Mouse (Mus musculus): ENCODE results near the gene Faim2. TPM values are rescaled to one million over a fixed set of nuclear protein-coding genes. Genes with fewer than 3 reads are reported as not detected.

Gene Faim2
- polyA plus RNA-seq, 1 experiment from 2014 or later: 0.74 TPM

- peaks cover 9% of the 10 kb centered on the region; the same call in 1 of the 2 replicates for H3K9me3 ChIP-seq
- peaks cover 29% of the 10 kb centered on the region for H3K36me3 ChIP-seq (replicated peaks)
- peaks cover 17% of the 10 kb centered on the region for H3K4me1 ChIP-seq
- H3K27ac ChIP-seq (replicated peaks): peak overlapping the region; percentile 96
- H3K4me3 ChIP-seq: peak overlapping the region; percentile 86
- peak; percentile 81 for DNase-seq (ENCODE audit: low spot score)
- 7% methylated on average over 38 of the region's 38 CpGs for WGBS
- H3K27me3 ChIP-seq (replicated peaks; ENCODE audit: low read depth, poor library complexity, severe bottlenecking): no peaks in the 10 kb centered on the region
Observed at GRCm38 (mm10) chr15:99473801-99474575, 54.0 kb downstream of the Faim2 start.

- DNase-seq (ENCODE audit: low spot score): no peak
- 93% methylated on average over 7 of the region's 7 CpGs for WGBS
- H3K4me3 ChIP-seq: no peak overlapping the region; the same call in 1 of the 2 replicates
Observed at GRCm38 (mm10) chr15:99472972-99473371, 55.0 kb downstream of the Faim2 start.

DNA sequence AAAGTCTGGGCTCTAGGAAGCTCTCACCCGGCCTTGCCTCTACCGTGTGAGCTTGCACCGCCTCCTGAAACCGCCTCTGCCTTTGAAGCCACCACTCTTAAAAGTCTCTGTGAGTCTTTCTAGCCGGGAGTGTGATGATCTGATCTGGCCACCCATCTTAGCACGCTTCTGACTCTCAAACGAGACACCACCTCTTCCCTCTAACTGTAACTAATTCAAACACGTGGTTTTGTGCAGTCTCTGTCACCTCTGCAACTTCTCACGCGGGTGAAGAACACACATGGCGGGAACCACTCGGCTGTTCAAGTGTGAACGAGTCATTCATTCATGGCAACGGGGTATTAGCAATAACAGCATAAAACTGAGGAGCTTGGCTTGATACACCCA is 56.3 kb downstream of the Faim2 start:
- DNase-seq (ENCODE audit: low spot score): no peak
- Histone ChIP-seq H3K27me3 (replicated peaks; ENCODE audit: low read depth, poor library complexity, severe bottlenecking) (no peaks in the 10 kb centered on the region), H3K36me3 (replicated peaks) (peaks cover 40% of the 10 kb centered on the region), H3K4me3 (no peak overlapping the region), H3K4me1 (peaks cover 17% of the 10 kb centered on the region), H3K27ac (replicated peaks) (no peak overlapping the region), H3K9me3 (peaks cover 9% of the 10 kb centered on the region; the same call in 1 of the 2 replicates)
- WGBS: 85% methylated on average over 14 of the region's 14 CpGs

More at GRCm38 (mm10) chr15:99472972-99473371, 55.0 kb downstream of the Faim2 start:
- H3K36me3 ChIP-seq (replicated peaks): peaks cover 37% of the 10 kb centered on the region
- no peak overlapping the region for H3K27ac ChIP-seq (replicated peaks)
- no peaks in the 10 kb centered on the region for H3K27me3 ChIP-seq (replicated peaks; ENCODE audit: low read depth, poor library complexity, severe bottlenecking)
- H3K4me1 ChIP-seq: peaks cover 17% of the 10 kb centered on the region
- H3K9me3 ChIP-seq: peaks cover 9% of the 10 kb centered on the region; the same call in 1 of the 2 replicates

DNA sequence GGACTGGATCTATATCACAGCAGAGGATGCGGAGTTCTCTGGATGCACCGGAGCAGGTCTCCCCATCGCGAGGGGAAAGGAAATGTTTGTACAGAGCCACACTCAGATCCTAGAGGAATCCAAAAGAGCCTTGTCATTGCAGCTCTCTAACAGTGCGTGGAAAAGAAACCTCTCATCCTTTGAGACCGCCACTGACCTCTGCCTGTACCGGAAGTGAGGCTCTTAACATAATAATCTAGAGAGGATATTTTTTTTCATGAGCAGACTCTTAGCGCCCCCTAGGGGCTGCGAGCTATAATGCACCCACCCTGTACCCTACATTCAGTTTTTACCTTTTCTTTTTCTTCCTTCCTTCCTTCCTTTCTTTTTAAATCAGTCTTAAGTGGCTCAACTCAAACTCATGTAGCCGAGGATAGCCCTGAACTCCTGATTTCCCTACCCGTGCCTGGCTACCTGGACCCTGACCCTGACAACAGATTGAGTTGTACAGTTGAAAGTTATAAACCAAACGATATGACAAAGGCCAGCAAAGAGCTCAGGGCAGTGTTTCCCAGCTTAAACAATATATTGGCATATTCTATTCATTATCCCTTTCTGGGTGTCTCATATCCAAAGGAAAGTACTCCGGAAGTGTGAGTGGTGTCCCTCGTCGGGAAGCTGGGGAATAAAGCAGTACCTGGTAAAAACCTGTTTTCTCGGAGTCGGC is 56.8 kb downstream of the Faim2 start:
- peaks cover 40% of the 10 kb centered on the region for H3K36me3 ChIP-seq (replicated peaks)
- H3K9me3 ChIP-seq: peaks cover 9% of the 10 kb centered on the region; the same call in 1 of the 2 replicates
- H3K4me3 ChIP-seq: peak overlapping the region; percentile 8; the same call in 1 of the 2 replicates
- WGBS: 65% methylated on average over 17 of the region's 17 CpGs
- peaks cover 19% of the 10 kb centered on the region for H3K4me1 ChIP-seq
- H3K27me3 ChIP-seq (replicated peaks; ENCODE audit: low read depth, poor library complexity, severe bottlenecking): no peaks in the 10 kb centered on the region
- peak; percentile 58 for DNase-seq (ENCODE audit: low spot score)
- no peak overlapping the region for H3K27ac ChIP-seq (replicated peaks)

DNA sequence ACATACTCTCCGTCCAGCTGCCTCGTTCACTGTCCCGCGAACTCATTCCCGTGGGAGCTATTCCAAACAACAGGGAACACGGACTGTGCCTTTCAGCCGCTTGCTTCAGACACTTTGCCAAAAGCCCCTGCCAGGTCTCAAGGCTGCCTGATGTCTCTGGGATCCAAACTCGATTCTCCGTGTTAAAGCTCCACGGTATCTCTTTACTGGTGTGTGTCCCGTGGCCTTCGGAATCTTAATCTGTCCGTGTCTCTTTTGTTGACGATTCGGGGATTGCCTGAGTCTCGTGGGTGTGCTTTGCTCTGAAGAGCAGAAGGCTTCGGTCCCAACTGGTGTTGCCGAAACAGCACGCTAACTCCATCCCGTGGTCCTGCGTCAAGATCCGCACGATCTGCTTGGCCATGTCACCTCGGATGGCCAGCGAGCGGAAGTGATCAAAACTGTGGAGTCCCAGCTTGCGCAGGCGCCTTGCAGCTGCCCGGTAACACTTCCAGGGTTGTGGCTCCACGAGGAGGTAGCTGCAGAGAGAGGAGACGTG is 57.7 kb downstream of the Faim2 start:
- DNase-seq (ENCODE audit: low spot score): no peak
- 91% methylated on average over 31 of the region's 31 CpGs for WGBS
- H3K4me3 ChIP-seq: peak overlapping the region; percentile 8; the same call in 1 of the 2 replicates
- H3K9me3 ChIP-seq: peaks cover 9% of the 10 kb centered on the region; the same call in 1 of the 2 replicates
- no peak overlapping the region for H3K27ac ChIP-seq (replicated peaks)
- no peaks in the 10 kb centered on the region for H3K27me3 ChIP-seq (replicated peaks; ENCODE audit: low read depth, poor library complexity, severe bottlenecking)
- H3K36me3 ChIP-seq (replicated peaks): peaks cover 40% of the 10 kb centered on the region
- H3K4me1 ChIP-seq: peaks cover 19% of the 10 kb centered on the region

GRCm38 (mm10) chr15:99469736-99470135 is 58.2 kb downstream of the Faim2 start:
- no peak for DNase-seq (ENCODE audit: low spot score)
- WGBS: 92% methylated on average over 4 of the region's 4 CpGs
- Histone ChIP-seq H3K4me3 (no peak overlapping the region), H3K27me3 (replicated peaks; ENCODE audit: low read depth, poor library complexity, severe bottlenecking) (no peaks in the 10 kb centered on the region), H3K4me1 (peaks cover 17% of the 10 kb centered on the region), H3K36me3 (replicated peaks) (peaks cover 40% of the 10 kb centered on the region), H3K27ac (replicated peaks) (no peak overlapping the region), H3K9me3 (peaks cover 9% of the 10 kb centered on the region; the same call in 1 of the 2 replicates)

DNA sequence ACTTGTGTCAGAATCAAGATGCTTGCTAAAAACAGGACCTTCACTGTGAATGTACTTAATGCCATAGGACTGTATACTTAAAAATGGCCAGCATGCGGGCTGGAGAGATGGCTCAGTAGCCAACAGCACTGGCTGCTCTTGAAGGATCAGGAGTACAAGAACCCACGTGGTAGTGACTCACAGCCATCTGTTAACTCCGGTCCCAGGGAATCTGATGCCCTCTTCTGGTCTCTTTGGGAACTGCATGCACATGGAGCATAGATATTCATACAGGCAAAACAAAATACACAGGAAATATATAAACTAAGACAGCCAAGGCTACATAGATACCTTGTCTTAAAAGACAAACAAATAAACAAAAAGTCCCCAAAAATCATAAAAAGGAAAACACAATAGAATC is 58.9 kb downstream of the Faim2 start:
- WGBS: 46% methylated on average over 3 of the region's 3 CpGs

DNA sequence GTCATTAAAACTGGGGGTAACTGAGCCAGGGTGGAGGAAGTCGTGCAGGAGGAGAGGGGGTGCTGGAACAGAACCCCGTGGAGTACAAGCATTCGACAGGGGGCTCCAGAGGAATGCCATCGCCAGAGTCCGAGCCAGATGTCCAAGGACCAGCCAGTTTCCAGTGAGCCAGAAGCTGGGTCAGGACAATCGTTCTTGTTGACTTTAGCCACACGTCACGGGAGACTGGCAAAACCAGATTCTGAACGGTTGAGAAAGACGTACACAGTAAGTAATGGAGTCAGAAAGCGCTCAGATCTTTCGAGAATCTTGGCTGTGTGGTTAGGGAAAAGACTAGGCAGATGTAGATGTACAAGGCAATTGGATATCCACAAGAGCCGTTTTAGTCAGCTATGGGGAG is 64.8 kb downstream of the Faim2 start:
- no peak for DNase-seq (ENCODE audit: low spot score)
- Histone ChIP-seq H3K36me3 (replicated peaks) (0 out of 2 replicates have a peak, but pooled peaks cover 4% of the 10 kb centered on the region), H3K27me3 (replicated peaks; ENCODE audit: low read depth, poor library complexity, severe bottlenecking) (no peaks in the 10 kb centered on the region), H3K27ac (replicated peaks) (no peak overlapping the region), H3K4me3 (no peak overlapping the region), H3K9me3 (no peaks in the 10 kb centered on the region), H3K4me1 (peaks cover 12% of the 10 kb centered on the region)
- WGBS: 71% methylated on average over 13 of the region's 13 CpGs

More for the DNA sequence above, 58.9 kb downstream of the Faim2 start:
- Histone ChIP-seq H3K36me3 (replicated peaks) (peaks cover 40% of the 10 kb centered on the region), H3K9me3 (peaks cover 9% of the 10 kb centered on the region; the same call in 1 of the 2 replicates), H3K4me3 (no peak overlapping the region), H3K27ac (replicated peaks) (no peak overlapping the region), H3K4me1 (peaks cover 14% of the 10 kb centered on the region), H3K27me3 (replicated peaks; ENCODE audit: low read depth, poor library complexity, severe bottlenecking) (no peaks in the 10 kb centered on the region)
- DNase-seq (ENCODE audit: low spot score): peak; percentile 65

DNA sequence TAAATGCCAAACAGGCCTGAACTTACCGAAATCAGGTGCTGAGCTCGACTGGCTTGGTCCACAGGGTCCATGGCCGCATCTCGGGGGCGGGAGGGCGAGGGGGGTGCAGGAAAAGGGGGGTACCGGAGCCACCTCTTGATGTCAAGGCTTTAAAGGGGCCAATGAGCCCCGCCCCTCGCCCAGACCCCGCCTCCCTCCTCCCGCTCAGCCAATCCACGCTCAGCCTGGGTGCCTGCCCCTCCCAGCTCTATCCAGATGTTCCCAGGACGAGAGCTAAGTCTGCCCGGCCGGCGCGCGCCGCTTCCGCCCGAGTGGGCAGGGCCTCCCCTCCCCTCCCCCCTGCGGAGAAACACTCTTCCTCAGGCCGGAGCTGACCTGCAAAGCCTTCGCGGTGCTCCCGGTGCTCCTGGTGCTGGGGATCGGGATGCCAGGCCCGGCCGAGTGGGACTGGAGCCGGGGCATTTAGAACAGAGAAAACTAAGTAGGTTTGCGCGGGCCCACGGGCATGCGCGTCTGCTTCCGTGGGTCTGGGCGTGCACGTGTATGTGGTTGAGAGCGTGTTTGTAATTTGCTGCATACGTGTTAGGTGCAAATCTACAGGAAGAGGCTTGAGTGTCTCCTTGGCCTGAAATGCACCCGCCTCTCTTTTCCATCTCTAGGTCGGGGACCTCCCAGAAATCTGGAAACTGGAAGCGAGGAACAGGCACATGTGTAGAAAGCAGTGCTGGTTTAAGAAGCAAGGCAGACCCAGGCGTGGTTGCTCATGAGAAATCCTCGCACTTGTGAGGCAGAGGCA is 70.2 kb downstream of the Faim2 start, which contains the start of gene Nckap5l:
Gene Nckap5l, minus strand, starts transcription at position 143 of the 796 bp plus-strand sequence.
- no peaks in the 10 kb centered on the region for H3K27me3 ChIP-seq (replicated peaks; ENCODE audit: low read depth, poor library complexity, severe bottlenecking)
- peak; percentile 99 for DNase-seq (ENCODE audit: low spot score)
- H3K9me3 ChIP-seq: no peaks in the 10 kb centered on the region
- H3K36me3 ChIP-seq (replicated peaks): peaks cover 32% of the 10 kb centered on the region
- H3K4me1 ChIP-seq: peaks cover 52% of the 10 kb centered on the region
- WGBS: 1% methylated on average over 45 of the region's 45 CpGs
- H3K27ac ChIP-seq (replicated peaks): peak within 1 kb of the TSS; percentile 94
- H3K4me3 ChIP-seq: peak within 1 kb of the TSS; percentile 83

DNA sequence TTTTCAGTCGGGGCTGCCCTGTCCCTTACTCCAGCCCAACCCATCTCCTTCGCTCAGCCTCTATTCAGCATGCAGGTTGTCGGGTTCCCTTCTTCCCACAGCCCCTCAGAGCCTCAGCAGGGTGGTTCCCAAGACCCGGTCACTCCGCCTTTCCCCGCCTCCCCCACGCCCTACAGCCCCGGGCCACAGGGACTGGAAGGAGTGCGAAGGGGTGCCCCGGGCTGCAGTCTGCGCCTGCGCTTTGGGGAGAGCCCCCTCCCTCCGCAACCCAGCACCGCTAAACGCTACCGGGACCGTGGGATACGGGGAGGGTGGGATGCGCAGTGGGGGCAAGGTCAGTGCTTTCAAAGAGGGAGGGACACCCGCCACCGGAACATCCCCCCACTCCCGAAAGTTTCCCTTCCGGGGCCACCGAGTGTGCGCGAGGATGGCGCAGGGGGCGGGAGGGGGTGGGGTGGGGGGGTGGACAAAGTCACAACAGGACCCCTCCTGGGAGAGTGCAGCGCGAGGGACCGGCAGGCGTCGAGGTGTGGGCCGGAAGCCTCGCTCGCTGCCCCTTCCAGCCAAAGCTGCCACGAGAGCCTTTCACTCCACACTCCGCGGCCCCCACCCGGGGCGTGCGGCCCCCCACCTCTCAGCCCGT is 70.9 kb downstream of the Faim2 start:
- peak overlapping the region; percentile 94 for H3K27ac ChIP-seq (replicated peaks)
- peak overlapping the region; percentile 83 for H3K4me3 ChIP-seq
- under 1% methylated on average over 43 of the region's 43 CpGs for WGBS
- H3K9me3 ChIP-seq: no peaks in the 10 kb centered on the region
- H3K27me3 ChIP-seq (replicated peaks; ENCODE audit: low read depth, poor library complexity, severe bottlenecking): no peaks in the 10 kb centered on the region
- peaks cover 39% of the 10 kb centered on the region for H3K36me3 ChIP-seq (replicated peaks)
- peaks cover 53% of the 10 kb centered on the region for H3K4me1 ChIP-seq
- peak; percentile 84 for DNase-seq (ENCODE audit: low spot score)

GRCm38 (mm10) chr15:99456338-99456962 is 71.5 kb downstream of the Faim2 start:
- Histone ChIP-seq H3K4me3 (peak overlapping the region; percentile 83), H3K27ac (replicated peaks) (peak overlapping the region; percentile 94), H3K36me3 (replicated peaks) (peaks cover 45% of the 10 kb centered on the region), H3K4me1 (peaks cover 53% of the 10 kb centered on the region), H3K9me3 (no peaks in the 10 kb centered on the region), H3K27me3 (replicated peaks; ENCODE audit: low read depth, poor library complexity, severe bottlenecking) (no peaks in the 10 kb centered on the region)
- DNase-seq (ENCODE audit: low spot score): no peak
- WGBS: 20% methylated on average over 7 of the region's 7 CpGs
